Mouse (Mus musculus) ovary, adult 18-20 months (tissue): ENCODE measurements around the gene Rhou.
"Not testable (repeated sequence)": the region's sequence is repeated elsewhere in the genome, so short reads cannot be mapped to it uniquely, and the experiment has no call there.

Experiments used
- DNase-seq: peaks from one replicate; pipeline ENCODE4 v3.0.0; 2022; ENCODE audit warnings: low spot score, mixed read lengths

Gene Rhou

GRCm38 (mm10) chr8:123653308-123653993 lies at the start of gene Rhou:
Gene Rhou (plus strand): TSS chr8:123653929.
- peak; percentile 87 for DNase-seq

DNA sequence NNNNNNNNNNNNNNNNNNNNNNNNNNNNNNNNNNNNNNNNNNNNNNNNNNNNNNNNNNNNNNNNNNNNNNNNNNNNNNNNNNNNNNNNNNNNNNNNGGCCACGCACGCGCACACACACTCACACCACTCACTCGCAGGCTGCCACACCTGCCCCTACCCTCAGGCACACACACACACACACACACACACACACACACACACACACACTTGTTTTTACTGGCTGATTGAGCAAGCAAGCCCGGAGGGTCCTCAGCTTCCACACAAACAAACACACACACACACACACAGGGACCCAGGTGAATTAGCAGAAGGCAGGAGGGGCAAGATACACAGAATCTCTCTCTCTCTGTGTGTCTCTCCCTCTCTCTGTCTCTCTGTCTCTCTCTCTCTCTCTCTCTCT lies 41.1 kb upstream of the Rhou start:
- not testable (repeated sequence) for DNase-seq

DNA sequence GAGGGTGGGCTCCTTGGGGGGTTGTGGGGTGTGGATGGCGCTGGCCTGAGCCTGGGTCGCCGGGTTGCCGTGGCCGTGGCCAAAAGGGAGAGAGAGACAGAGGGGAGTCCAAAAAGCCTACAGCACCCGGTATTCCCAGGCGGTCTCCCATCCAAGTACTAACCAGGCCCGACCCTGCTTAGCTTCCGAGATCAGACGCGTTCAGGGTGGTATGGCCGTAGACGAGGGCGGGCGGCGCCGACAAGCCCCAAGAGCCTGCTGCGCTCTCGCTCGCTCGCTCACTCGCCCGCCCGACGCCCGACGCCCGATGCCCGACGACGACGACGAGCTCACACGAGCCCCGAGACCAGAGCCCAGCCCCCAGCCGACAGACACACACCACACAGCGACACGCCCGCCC lies 30.2 kb upstream of the Rhou start:
- not testable (repeated sequence) for DNase-seq

DNA sequence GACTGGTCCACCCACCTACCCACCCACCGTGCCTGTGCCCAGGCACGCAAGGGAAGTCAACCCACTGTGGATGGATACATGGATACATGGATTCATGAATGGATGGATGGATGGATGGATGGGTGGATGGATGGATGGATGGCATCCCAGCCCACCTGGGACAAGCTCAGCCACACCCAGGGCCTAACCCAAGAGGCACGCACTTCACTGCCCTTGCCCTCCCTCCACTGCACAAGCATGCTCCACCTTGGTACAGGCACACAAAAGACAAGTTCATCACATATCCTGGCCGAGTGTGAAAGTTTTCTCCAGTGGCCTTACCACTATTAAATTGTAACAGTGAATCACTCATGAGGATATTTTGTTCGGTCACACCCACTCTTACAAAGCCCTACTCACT lies 29.5 kb upstream of the Rhou start:
- no peak for DNase-seq

DNA sequence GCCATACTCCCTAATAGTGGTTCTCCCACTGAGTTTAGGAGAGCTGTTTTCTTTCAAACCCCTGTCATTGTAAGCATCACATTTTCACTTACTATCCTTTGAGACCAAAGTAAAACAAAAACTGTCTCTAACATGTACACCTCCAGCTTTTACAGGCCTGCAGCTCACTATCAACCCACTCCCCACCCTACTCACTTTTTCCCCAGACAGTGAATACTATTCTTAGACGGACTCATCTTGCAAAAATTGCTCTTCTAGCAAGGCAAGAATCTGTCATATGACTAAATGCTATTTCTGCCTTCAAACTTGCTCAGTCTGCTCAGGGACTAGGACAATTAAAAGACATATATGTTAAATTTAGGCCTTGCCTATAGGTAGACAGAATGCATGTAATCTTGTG lies 29.0 kb upstream of the Rhou start:
- DNase-seq = no peak

GRCm38 (mm10) chr8:123625717-123626116 lies 28.0 kb upstream of the Rhou start:
- no peak for DNase-seq

DNA sequence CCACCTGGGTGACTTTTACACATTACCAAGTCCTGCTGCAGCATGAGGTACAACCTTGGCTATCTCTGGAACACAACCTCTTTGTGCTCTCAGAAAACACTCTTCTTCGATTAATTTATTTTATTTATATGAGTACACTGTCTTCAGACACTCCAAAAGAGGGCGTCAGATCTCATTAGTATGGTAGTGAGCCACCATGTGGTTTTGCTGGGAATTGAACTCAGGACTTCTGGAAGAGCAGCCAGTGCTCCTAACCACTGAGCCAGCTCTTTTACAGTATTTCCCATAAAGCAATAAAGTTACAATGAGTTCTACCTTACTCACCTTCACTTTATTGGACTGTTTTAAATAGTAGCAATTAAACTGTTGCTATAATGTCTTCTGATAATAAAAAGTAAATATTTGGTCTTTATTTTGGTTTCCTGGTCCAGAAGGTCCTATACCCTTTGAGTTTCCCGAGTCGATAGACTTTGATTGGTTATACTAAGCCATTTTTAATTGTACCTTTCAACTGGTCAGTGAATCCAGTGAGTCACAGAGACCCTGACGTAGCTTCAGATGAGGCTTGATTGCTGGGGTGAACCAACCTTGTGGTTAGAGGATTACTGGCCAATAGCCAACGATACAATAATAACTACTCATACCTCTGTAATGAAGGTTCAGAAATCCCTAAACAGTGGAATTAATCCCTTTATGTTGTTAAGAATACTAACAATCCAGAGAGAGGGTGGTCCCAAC lies 26.1 kb upstream of the Rhou start:
- no peak for DNase-seq

- DNase-seq = no peak
Measured at GRCm38 (mm10) chr8:123628253-123628967, 25.3 kb upstream of the Rhou start.

DNA sequence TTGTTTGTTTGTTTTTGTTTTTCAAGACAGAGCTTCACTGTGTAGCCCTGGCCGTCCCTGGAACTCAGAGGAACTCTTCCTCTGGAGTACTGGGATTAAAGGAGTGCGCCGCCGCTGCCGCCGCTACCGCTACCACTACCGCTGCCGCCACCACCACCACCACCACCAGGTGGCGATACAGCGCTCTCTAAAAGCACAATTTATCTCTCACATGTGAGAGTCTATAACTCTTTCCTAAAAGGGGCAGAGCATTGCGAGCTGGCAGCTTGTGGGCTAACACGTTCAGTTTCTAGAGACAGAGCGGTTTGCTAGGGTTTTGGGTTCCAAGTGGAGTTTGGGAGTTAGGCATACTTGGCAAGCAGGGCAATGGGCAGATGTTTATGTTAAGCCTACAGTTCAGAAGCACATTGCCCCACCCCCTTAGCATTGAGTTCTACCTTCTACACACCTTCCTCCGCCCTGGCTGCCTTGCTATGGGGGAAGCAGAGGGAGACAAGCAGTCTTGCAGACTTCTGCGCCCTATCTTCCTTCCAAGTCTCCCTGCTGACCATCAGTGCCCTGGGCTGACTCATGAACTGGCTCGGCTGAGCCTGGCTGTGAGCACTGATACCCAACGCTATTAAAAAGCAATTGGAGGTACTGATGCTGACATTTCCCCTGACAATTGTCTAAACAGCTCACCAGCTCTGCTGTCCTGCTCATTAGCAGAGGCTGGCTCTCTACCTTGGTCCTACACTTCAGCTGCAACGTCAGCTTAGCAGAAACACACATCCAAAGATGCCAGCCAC lies 24.6 kb upstream of the Rhou start:
- no peak for DNase-seq

DNA sequence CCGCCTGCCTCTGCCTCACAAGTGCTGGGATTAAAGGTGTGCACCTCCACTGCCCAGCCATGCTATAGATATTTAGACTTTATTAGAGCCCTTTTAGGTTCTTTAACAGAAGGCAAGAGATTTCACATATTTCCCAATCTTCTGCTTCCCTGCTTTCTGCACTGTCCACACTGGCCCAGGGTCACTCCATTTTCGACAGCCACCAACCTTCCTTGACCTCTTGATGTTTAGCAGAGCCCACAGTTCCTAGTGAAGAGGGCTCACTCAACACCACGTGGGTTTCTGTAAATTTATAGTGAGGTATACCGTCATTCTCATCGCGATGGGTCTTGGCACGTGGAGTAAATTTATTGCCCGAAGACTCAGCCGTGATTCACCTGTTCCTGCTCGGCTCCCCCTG lies 23.7 kb upstream of the Rhou start:
- DNase-seq = no peak

DNA sequence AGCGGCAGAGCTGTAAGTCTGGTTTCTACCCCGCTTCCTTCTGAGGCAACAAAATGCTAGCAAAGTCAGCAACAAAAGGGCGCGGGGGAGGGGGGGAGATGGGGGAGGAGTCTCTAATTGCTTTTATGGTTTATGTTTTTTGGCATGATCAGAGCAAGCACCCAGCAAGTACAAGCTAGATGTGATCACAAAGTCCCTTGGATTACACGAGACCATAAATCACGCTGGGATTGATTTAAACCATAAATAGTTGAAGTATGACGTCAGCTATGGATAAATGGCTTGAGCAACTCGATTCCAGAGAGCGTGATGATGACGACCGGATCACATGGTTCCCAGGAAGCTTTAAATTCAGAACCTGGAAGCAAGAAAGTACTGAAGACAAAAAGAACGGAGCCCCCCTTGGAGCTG lies 22.9 kb upstream of the Rhou start:
- DNase-seq = no peak

- DNase-seq = not testable (repeated sequence)
Measured at GRCm38 (mm10) chr8:123631746-123632145, 22.0 kb upstream of the Rhou start.

DNA sequence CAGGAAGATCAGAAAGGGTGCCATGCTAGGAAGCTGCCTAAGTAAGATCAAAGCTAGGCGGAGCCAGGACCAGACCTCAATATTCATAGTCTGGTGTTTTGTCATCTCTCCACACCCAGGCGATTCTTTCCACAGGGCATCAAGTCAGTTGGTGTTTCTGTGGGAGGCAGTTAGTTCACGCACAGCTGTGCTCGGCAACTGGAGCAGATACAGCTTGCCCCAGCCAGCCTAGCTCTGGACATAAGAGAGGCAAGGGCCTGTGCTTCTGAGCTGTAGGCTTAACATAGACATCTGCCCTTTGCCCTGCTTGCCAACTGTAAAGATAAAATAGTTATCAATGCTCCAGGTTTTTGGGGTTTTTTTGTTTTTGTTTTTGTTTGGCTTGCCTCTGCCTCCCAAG lies 21.5 kb upstream of the Rhou start:
- DNase-seq = no peak

DNA sequence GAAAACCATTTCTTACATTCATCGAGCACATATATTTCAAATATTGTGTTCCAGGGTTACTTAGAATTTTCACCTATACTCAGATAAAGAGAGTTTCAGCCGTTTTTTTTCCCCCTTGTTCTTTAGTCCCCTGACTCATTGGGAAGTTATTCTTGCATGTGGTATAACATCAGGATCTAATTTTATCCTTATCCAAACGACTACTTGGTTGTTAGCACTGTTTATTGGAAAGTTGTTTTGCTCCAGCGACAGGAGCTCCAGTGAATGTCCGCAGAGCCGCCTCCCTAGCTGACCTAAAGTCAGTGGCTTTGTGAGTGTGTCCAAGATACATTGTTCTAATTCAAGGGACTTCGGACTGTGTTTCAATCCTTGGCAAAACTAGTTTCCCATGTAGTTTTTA lies 19.9 kb upstream of the Rhou start:
- DNase-seq = no peak

- DNase-seq = no peak
Measured at GRCm38 (mm10) chr8:123634395-123635131, 19.2 kb upstream of the Rhou start.

DNA sequence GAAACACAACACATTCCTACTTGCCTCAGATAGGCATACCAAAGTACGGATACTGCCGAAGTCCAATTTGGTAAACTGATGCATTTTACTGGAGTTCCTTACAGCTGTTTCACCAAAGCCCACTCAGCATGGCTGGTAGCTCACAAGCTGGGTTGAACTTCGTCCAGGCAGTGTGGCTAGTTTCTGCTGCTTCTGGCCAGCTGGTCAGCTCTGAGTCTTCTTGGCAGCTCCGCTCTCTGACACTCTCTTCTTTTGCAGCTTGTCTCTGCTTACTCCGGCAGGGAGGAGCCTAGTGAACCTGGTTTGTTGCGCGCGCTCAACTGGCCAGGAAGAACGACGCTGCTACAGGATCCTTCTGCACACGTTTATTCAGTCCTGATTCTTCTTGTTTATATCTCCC lies 18.1 kb upstream of the Rhou start:
- DNase-seq = no peak

- DNase-seq = no peak
Measured at GRCm38 (mm10) chr8:123643330-123644051, 10.2 kb upstream of the Rhou start.

GRCm38 (mm10) chr8:123645229-123645628 lies 8.5 kb upstream of the Rhou start:
- DNase-seq = no peak

DNA sequence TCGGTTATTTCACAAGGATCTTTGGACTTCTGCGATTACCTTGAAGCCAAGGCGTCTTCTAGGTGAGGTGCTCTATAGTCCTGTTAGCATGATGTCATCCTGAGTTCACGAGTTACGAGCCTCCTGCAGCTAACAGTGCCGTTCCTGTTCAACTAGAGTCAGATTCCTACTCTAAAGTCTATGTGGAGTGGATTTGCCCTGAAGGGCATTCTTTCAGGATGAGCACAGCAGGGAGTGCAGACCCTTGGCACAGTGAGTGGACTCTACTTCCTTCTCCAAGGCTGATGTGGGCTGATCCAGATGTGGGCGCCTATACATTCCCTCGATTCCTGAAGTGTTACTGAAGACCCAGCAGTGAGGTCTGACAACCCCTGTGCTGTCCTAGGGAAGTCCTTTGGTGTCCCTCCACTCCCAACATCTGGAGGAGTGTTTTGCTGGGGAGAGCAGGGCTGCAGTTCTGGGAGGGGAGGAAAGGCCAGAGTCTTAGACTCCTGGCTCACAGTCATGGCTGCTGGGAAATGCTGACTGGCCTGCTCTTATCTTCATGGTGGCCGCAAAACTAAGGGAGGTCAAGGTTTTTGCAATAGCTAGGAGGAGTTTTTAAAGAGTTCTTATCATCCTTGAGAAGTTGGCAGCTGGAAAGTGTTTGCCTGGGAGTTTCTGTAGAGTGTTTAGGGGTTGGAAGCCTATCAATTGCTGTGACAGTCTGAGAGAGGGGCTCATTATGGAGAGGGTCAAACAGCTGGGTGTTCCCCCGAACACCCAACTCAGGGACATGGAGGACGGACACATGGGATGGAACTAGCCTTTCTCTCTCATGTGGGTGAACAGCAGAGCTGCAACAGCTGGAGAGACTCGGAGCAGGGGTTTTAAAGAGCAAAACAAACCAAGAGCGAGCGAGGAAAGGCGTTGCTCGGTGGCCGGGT lies 5.2 kb upstream of the Rhou start:
- DNase-seq = peak; percentile 76

- no peak for DNase-seq
Measured at GRCm38 (mm10) chr8:123649483-123649882, 4.2 kb upstream of the Rhou start.
